Mouse (Mus musculus): ENCODE data around the gene Rnaseh2a.

DNA sequence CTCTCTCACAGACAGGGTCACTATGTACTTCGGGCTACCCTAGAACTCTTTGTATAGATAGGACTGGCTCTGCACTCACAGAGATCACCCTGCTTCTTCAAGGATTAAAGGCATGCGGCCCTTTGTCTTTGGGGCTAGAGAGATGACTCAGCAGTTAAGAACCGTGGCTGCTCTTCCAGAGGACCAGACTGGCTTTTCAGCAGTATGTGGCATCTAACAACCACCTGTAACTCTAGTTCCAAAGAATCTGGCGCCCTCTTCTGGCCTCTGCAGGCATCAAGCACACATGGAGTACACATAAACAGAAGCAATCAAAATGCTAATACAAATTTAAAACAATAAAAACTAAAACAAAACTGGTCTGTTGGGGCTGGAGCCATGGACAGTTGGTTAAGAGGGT is 55.6 kb downstream of the Rnaseh2a start:
- TF ChIP-seq POLR2A (IDR thresholded peaks at IDR 0.05; ENCODE audit: insufficient read depth, low read length) (no peak), CTCF (IDR thresholded peaks at IDR 0.05; ENCODE audit: low read depth, low read length) (peak; percentile 33), EP300 (IDR thresholded peaks at IDR 0.05; ENCODE audit: insufficient read depth, low read depth, low read length) (0 out of 2 replicates have a peak, but pooled peaks have one; percentile 42)

All from ES-Bruce4 (cell line).